Mouse (Mus musculus) layer of hippocampus, adult 11-12 months (tissue): ENCODE measurements around the gene Trpv4.
A peak's percentile ranks its signal among the peaks of the same experiment; 100 is the strongest.

ENCODE experiments used
- DNase-seq: peaks from one replicate; pipeline ENCODE4 v3.0.0; 2022; ENCODE audit warnings: low spot score

Trpv4 gene

DNA sequence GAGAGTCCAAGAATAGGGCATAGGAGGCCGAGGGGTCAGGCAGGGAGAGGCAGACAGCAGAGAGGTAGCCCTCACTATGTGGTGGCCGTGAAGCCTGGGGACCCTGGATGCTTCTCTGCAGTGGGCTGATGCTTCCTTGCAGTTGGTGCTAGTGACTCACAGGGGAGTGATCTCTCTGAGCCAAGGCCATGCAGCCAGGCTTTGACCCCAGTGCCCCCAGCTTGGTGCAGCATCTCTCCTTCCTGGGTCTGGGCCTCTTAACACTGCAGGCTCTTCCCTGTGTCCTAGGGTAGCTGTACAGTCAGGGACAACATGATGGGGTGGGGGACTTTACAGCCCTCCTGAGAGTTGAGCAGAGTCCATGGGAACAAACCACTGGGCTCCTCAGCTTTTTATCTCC, 68.8 kb downstream of the Trpv4 start:
- DNase-seq = no peak

- DNase-seq = no peak
Observed at GRCm38 (mm10) chr5:114589026-114589425, 69.2 kb downstream of the Trpv4 start.

- DNase-seq = no peak
Observed at GRCm38 (mm10) chr5:114588416-114588815, 69.8 kb downstream of the Trpv4 start.

- no peak for DNase-seq
Observed at GRCm38 (mm10) chr5:114587908-114588307, 70.3 kb downstream of the Trpv4 start.

- DNase-seq = no peak
Observed at GRCm38 (mm10) chr5:114585682-114586081, 72.5 kb downstream of the Trpv4 start.

DNA sequence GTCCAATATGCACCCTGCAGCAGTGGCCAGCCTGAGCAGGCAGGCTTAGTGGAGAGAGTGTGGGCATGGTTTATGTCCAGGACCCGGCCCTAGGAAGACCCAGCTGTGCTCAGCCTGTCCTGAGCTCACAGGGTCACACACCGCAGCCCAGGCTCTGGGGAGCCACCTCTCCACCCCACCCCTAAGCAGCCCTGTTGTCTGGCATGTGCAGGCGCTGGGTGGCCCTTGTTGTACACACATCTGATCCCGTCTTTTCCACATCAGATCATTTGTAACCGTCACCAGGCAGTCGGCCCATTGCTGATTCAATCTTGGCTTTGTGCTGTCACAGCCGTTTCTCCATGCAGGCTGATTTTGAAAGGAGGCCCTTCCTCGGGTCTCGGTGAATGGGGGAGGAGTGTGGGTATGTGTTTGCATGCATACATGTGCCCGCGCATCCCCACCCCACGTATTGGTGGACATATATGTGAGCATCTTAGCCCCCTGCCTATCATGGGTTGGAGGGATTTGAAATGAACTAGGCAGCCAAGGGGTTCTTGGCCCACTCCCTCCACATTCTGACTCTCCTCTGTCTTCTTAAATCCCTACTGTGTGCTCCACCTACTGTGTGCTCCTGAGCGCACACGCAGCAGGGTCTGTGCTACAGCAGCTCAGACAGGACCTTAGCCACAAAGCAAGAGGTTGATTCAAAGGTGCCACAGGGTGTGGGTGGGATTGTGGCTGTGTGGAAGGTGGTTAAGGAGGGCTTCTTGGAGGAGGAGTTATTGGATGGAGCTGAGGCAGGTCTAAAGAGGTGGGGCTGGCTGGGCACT, 73.7 kb downstream of the Trpv4 start:
- DNase-seq = peak; percentile 49

DNA sequence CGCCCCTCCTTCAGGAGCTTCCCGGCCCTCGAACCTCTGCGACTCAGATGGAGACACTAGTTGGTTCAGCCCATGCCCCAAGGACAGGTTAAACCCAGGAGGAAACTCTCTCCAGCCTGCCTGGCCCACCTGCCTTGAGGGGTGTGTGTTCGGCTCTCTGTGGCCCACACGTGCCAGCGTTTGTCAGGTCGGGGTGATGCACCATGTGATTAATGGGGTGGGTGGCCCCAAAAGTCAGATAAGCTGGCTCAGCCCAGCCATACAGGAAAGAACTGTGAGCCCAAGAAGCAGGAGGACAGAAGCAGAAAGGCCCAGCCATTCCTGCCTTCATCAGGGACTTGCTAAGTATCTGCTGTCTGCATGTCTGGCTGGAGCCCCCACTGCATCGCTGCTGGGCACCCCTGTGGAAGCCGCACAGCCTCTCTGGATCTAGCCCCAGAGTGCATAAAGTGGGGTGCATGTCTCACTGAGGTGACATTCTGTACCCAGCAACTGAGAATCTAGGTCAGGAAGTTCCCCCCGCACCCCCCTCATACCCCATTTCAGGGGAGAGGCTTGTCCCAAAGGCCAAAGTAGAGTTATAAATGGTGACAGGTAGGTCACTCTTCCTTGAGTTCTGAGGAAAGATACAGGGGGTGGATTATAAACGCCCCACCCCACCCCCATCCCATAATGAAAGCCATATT, 74.6 kb downstream of the Trpv4 start:
- no peak for DNase-seq

DNA sequence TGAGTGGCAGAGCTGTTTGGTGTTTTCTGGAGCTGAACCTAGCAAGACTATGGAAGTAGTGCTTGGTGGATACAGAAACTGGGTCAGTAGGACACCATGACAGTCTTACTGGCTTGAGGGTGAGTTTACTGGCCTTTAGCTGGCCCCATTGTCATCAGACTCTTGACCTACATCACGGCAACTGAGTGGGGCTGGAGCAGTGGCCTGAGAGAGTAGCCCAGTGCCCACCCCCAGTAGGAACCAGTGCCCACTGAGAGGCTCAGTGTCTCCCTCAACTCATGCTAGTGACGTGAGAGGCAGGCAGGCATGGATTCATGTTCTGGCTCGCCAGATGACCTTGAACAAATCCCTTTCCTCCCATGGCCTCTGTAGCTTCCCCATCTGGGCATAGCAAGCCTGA, 75.2 kb downstream of the Trpv4 start:
- no peak for DNase-seq

- DNase-seq = no peak
Observed at GRCm38 (mm10) chr5:114581486-114581885, 76.7 kb downstream of the Trpv4 start.

DNA sequence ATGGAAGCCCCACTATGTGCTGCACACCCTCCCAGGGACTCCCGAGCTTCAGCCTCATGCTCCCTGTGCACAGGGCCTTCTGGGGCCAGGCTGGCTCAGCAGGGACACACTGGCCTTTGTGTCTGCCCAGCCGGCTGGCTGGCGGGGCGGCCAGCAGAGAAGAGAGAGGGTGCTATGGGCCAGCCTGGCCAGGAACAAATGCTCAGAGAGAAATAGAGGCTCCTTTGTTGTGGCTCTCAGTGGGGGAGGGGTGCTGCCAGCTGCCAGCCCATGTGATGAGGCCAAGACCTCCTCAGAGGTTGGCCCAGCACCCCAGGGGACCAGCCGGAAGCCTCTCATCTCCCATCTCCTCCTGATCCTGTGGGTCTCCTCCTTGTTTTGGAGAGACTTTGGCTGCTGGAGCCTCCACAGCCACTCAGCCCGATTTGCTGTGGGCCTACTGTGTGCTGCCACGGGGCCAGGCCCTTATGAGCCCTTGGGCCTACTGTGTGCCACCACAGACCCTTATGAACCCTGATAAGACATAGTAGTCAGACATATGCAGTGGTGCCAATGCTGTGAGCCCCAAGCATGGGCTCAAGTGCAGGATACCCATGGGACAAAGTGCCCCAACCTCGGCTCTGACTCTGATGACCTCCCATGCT, 78.4 kb downstream of the Trpv4 start:
- peak; percentile 82 for DNase-seq

DNA sequence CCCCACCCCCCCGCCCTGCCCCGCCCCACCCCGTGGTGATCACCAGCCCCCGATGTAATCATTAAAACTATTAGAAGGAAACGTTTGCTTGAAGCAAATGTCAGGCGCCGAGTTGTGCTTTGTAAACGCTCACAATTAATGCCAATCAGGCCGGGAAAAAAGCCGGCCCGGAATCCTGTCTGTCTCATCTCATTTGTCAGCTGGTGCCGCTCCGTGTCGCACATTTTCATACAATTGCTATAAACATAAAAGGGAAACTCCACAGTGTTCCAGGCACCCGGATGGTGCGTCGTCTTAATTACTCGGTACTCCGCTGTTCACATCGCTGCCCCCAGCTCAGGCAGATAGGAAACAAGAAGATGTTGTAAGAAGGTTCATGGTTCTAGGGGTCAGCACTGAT, 79.9 kb downstream of the Trpv4 start:
- DNase-seq = no peak

GRCm38 (mm10) chr5:114575986-114576605, 82.1 kb downstream of the Trpv4 start:
- DNase-seq = peak; percentile 47

- DNase-seq = no peak
Observed at GRCm38 (mm10) chr5:114575530-114575929, 82.7 kb downstream of the Trpv4 start.

DNA sequence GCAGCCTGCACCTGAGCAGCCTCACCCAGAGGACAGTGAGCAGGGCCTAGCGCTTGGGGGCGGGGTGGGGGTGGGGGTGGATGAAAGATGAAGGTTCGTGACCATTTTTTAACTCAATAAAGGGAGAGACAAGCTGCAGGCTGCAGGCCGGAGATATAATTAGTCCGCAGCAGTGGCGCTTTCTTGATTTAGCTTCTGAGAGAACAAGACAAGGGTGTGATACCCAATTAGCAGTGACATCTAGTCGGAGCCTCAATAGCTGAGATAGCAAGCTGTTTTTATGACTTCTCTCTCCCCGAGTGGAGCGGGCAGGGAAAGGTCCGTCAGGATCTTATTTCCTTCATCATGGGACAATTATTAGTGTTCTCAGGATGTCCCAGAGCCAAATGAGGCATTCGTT, 83.2 kb downstream of the Trpv4 start:
- DNase-seq = no peak

DNA sequence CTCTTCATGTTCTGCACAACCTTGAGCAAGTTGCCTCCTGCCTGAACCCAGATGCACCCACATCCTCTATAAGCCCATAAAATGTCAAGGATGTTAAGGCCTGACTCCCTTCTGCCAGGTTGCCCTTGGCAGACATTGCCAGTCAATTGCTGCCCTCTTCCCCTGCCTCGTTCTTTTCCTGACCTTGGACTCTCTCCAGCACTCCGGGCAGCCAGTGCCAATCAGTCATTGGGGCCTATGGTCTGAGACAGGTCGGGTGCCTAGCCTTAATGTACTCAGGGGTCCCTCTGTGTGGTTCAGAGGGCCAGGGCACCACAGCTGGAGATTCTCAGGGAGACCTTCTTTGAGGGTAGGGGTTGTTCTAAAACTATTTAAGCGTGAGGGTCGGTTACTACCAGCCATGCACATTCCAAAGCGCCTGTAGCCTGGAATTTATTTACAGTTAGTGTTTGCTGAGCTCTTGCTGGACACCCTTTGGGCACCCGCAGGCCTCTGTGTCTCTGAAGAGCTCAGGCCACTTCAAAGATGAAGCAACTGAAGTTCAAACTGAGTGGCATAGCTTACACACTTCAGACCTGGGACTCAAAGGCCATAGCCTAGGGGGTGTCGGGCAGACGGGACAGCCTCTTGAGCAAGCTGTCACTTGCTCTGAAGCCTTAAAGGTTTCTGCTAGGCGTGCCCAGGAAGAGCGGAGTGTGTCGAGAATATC, 84.1 kb downstream of the Trpv4 start:
- DNase-seq = no peak

- no peak for DNase-seq
Observed at GRCm38 (mm10) chr5:114572997-114573396, 85.2 kb downstream of the Trpv4 start.
